Mouse (Mus musculus): ENCODE data around the gene Pole4. TPM values are rescaled to one million over a fixed set of nuclear protein-coding genes. Genes with fewer than 3 reads are reported as not detected.

Gene Pole4
- 47.4 and 64.9 TPM in 2 replicates for total RNA-seq (2017)

DNA sequence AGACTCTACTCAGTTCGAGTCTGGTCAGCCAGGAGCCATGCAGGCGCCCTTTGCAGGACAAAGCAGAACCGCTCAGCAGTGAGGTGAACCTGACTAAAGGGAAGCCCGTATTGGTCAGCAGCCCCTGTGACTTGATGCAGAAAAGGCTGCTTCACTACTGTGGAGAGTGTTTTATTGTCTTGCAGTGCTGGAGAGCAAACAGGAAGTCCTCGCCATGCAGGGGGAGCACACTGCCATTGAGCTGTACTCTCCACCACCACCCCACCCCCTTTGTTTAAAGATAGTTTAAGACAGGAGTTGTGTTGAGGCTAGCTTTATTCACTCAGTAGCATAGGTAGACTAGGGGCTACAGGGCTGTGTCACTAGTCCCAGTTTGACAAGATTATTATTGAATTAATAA, at the start of gene Pole4:
Gene Pole4, minus strand, starts transcription at position 145 of the 400 bp plus-strand sequence.
- ATAC-seq (replicated peaks in 1 of 2; ENCODE audit: insufficient read depth in 1 of 2, low FRiP score in 2 of 2, low TSS enrichment in 1 of 2, low read depth in 1 of 2, poor library complexity in 2 of 2, severe bottlenecking in 2 of 2), result no peak

DNA sequence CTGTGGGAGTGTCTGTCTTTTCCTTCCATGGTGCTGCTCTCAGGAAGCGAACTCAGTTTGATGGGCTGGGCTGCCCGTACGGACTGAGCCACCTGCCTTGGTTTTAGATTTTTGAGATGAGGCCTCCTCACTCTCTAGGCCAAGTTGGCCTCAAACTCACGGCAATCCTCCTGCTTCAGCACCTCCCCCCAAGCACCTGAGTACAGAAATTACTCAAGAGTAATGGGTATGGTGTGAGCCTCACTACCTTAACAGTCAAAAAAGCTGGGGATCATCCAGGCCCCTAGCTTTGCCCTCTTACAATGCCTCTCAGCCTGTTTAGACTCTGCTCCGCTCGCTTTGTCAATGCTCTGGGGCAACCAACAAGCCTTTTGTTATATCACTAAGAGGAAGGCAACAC, 49.6 kb upstream of the Pole4 start:
- no peak for ATAC-seq (replicated peaks in 1 of 2; ENCODE audit: insufficient read depth in 1 of 2, low FRiP score in 2 of 2, low TSS enrichment in 1 of 2, low read depth in 1 of 2, poor library complexity in 2 of 2, severe bottlenecking in 2 of 2)

GRCm38 (mm10) chr6:82753638-82754361, 48.6 kb upstream of the Pole4 start:
- peak; percentile 78 to 84 for ATAC-seq (replicated peaks in 1 of 2; ENCODE audit: insufficient read depth in 1 of 2, low FRiP score in 2 of 2, low TSS enrichment in 1 of 2, low read depth in 1 of 2, poor library complexity in 2 of 2, severe bottlenecking in 2 of 2)

- peak; percentile 9 to 28; a peak in 1 of 4 replicates for ATAC-seq (replicated peaks in 1 of 2; ENCODE audit: insufficient read depth in 1 of 2, low FRiP score in 2 of 2, low TSS enrichment in 1 of 2, low read depth in 1 of 2, poor library complexity in 2 of 2, severe bottlenecking in 2 of 2)
Observed at GRCm38 (mm10) chr6:82753061-82753460, 47.9 kb upstream of the Pole4 start.

DNA sequence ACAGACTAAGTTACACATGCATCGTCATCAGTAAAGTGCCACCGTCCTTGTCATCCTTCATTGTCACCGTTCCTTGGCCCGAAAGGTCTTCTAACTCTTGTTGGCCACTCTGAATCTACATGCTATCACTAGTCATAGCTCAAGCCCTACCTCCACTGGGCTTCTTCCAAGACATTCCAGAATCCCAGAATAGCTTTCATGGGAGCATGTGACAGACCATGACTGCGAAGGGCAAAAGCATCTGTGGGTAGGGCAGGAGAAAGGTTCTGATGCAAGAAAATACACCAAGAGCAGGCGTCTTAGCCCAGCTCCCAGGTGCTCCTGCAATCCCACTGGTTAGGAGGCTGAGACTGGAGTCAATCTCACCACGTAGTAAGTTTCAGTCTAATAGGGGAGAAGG, 46.6 kb upstream of the Pole4 start:
- no peak for ATAC-seq (replicated peaks in 1 of 2; ENCODE audit: insufficient read depth in 1 of 2, low FRiP score in 2 of 2, low TSS enrichment in 1 of 2, low read depth in 1 of 2, poor library complexity in 2 of 2, severe bottlenecking in 2 of 2)

DNA sequence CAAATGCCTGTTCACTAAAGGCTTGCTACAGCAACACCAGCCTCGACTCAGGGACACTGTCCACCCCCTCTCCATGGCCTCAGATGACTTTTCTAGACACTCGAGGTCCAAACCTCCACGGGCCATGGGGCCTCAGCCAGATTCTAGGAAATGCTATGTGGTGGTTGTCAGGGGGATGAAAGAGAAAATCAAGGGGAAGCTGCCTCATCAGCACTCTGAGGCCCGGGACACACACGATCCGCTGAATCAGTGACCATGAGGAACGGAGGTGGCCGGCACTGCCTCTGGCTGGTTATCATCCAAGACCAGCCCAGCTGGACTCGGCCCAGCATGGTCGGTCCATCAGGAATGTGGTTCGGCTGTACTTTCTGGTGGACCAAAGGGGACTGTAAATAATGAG, 45.9 kb upstream of the Pole4 start:
- ATAC-seq (replicated peaks in 1 of 2; ENCODE audit: insufficient read depth in 1 of 2, low FRiP score in 2 of 2, low TSS enrichment in 1 of 2, low read depth in 1 of 2, poor library complexity in 2 of 2, severe bottlenecking in 2 of 2), result no peak

DNA sequence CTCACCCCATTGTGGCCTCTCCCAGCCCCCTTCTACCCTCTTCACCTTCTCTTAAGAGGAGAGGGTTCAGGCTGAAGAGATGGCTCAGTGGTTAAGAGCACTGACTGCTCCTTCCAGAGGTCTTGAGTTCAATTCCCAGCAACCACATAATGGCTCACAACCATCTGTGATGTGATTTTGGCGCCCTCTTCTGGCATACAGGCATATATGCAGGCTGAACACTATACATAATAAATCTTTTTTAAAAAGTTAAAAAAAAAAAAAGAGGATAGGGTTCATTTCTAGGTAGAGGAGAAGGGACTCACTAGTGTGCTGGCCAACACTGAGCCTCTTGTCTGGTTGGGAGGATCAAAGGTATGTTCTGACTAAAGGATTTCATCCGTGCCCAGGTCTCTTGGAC, 44.9 kb upstream of the Pole4 start:
- ATAC-seq (replicated peaks in 1 of 2; ENCODE audit: insufficient read depth in 1 of 2, low FRiP score in 2 of 2, low TSS enrichment in 1 of 2, low read depth in 1 of 2, poor library complexity in 2 of 2, severe bottlenecking in 2 of 2), result no peak

- no peak for ATAC-seq (replicated peaks in 1 of 2; ENCODE audit: insufficient read depth in 1 of 2, low FRiP score in 2 of 2, low TSS enrichment in 1 of 2, low read depth in 1 of 2, poor library complexity in 2 of 2, severe bottlenecking in 2 of 2)
Observed at GRCm38 (mm10) chr6:82748106-82748672, 43.0 kb upstream of the Pole4 start.

DNA sequence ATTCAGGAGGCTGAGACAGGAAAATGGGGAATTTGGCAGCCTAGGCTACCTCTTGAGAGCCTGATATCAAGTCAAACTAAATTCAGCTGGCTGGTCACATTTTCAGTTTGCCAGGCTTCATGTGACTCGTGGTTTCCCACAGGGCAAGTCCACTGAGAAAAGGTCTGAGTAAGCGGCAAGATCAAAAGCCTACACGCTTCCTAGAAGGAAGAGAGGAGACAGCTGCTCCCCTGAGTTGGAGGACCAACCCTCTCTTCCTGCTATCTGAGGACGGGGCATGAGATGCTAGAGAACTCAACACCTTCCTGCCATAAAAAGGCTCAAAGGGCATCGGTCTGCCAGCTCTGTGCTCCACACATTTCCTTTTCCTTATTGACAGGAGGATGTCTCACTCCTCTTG, 41.9 kb upstream of the Pole4 start:
- ATAC-seq (replicated peaks in 1 of 2; ENCODE audit: insufficient read depth in 1 of 2, low FRiP score in 2 of 2, low TSS enrichment in 1 of 2, low read depth in 1 of 2, poor library complexity in 2 of 2, severe bottlenecking in 2 of 2), result peak; percentile 22; a peak in 3 of 4 replicates

GRCm38 (mm10) chr6:82744553-82744952, 39.4 kb upstream of the Pole4 start:
- no peak for ATAC-seq (replicated peaks in 1 of 2; ENCODE audit: insufficient read depth in 1 of 2, low FRiP score in 2 of 2, low TSS enrichment in 1 of 2, low read depth in 1 of 2, poor library complexity in 2 of 2, severe bottlenecking in 2 of 2)

DNA sequence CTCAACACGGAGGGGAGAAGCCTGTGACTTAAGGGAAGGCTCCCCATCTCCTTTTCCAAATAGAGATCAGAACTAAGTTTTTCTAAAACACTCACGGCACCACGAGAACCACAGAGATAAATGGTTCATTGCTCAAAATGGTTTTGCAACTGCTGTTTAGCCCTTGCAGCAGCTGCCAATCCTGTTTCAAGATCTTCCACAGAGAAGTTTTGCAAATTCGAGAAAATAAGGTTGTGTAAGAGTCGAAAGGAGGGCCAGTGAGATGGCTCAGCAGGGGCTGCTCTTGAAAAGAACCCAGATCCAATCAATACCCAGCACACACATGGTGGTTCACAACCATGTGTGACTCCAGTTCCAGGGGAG, 36.3 kb upstream of the Pole4 start:
- no peak; a peak in 1 of 4 replicates for ATAC-seq (replicated peaks in 1 of 2; ENCODE audit: insufficient read depth in 1 of 2, low FRiP score in 2 of 2, low TSS enrichment in 1 of 2, low read depth in 1 of 2, poor library complexity in 2 of 2, severe bottlenecking in 2 of 2)

DNA sequence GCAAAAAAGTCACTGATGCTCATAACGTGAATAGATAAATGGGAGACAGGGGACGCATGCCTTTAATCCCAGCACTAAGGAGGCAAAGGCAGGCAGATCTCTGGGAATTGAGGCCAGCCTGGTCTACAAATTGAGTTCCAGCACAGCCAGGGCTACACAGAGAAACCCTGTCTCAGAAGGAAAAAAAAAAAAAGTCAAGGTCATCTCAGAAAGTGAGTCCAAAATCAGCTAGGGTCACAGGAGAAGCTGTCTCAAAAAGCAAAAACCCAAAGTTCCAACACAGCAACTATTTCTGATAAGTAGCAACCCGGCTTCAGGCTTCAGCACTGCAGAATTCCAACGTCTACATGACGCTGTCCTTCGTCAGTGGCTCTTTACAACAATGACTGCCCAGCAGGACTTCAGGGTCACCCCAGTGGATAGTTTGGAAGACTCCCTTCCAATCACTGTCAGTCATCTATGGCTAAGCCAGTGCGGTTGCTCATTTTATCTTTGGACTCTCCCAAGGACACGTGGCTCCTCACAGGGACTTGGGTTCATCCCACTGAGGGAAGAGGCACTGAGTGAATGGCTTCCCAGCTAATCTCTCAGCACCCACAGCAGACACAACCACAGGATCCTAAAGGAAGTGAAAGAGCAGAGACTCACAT, 35.8 kb upstream of the Pole4 start:
- ATAC-seq (replicated peaks in 1 of 2; ENCODE audit: insufficient read depth in 1 of 2, low FRiP score in 2 of 2, low TSS enrichment in 1 of 2, low read depth in 1 of 2, poor library complexity in 2 of 2, severe bottlenecking in 2 of 2), result no peak

DNA sequence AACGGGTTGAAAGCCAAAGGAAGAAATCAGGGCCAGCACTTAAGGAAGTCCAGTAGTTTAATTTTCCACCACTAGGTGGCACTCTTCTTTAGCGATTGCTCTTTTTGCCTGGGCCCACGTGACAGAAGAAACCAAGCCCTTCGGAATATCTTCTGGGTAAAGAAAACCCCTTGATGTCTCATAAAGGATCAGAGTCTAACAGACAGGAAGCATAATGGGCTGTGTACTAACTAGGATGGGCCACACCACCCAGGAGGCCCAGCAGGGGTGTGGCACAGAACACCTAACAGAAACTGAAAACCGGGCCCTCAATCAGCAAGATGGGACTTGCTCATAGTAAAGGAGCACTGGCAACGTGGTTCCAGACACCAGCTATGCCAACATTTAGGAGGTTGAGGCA, 35.1 kb upstream of the Pole4 start:
- ATAC-seq (replicated peaks in 1 of 2; ENCODE audit: insufficient read depth in 1 of 2, low FRiP score in 2 of 2, low TSS enrichment in 1 of 2, low read depth in 1 of 2, poor library complexity in 2 of 2, severe bottlenecking in 2 of 2), result peak; percentile 66 to 83

- ATAC-seq (replicated peaks in 1 of 2; ENCODE audit: insufficient read depth in 1 of 2, low FRiP score in 2 of 2, low TSS enrichment in 1 of 2, low read depth in 1 of 2, poor library complexity in 2 of 2, severe bottlenecking in 2 of 2), result no peak
Observed at GRCm38 (mm10) chr6:82737634-82738540, 32.7 kb upstream of the Pole4 start.

GRCm38 (mm10) chr6:82736626-82737600, 31.7 kb upstream of the Pole4 start:
- no peak for ATAC-seq (replicated peaks in 1 of 2; ENCODE audit: insufficient read depth in 1 of 2, low FRiP score in 2 of 2, low TSS enrichment in 1 of 2, low read depth in 1 of 2, poor library complexity in 2 of 2, severe bottlenecking in 2 of 2)

- ATAC-seq (replicated peaks in 1 of 2; ENCODE audit: insufficient read depth in 1 of 2, low FRiP score in 2 of 2, low TSS enrichment in 1 of 2, low read depth in 1 of 2, poor library complexity in 2 of 2, severe bottlenecking in 2 of 2), result no peak
Observed at GRCm38 (mm10) chr6:82735347-82735746, 30.2 kb upstream of the Pole4 start.

GRCm38 (mm10) chr6:82728635-82729034, 23.5 kb upstream of the Pole4 start:
- ATAC-seq (replicated peaks in 1 of 2; ENCODE audit: insufficient read depth in 1 of 2, low FRiP score in 2 of 2, low TSS enrichment in 1 of 2, low read depth in 1 of 2, poor library complexity in 2 of 2, severe bottlenecking in 2 of 2), result no peak

Measured in hematopoietic stem cell, adult 5-6 weeks (primary cell).